ENCODE assay signal across 21 mouse cellular contexts in the genomic region with DNA sequence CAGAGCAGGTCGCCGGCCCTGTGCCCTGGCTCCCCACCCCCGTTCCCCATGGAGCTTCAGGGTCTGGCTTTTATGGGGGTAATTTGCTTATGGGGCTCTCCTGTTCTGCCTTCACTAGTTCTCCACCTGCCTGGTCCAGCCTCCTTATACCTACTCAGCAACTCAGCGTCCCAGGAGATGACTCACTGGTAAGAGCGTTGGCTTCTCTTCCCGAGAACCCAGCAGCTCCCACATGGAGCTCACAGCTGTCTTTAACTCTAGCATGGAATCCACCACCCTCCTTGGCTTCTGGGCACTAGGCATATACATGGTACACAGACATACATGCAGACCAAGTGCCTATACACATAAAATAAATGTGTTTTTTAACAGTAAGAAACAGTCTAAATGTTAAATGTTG. TPM values are rescaled to one million over a fixed set of nuclear protein-coding genes. Genes with fewer than 3 reads are reported as not detected.
DNase-seq lines count a peak whose midpoint lies in the region; ATAC-seq and TF ChIP-seq lines count a peak whose summit lies in the region.
"Had no signal": no experiment of that assay in that cellular context is flagged by ENCODE, and none has a peak within 500 bp of the region (broad histone marks: within the 10 kb centered on the region; RNA-seq: fewer than 3 reads in every experiment).

No protein-coding gene starts in this region.

- no peaks in the 10 kb centered on the region for H3K36me3 ChIP-seq in midbrain, embryonic 10.5 days
- 0 out of 2 replicates have a peak, but pooled peaks cover 4% of the 10 kb centered on the region for H3K36me3 ChIP-seq in midbrain, embryonic 15.5 days (replicated peaks)
- no peaks in the 10 kb centered on the region for H3K36me3 ChIP-seq in ES-E14 (ENCODE audit: control insufficient read depth, insufficient read depth, low read length, poor library complexity, severe bottlenecking)
- H3K36me3 ChIP-seq in limb, embryonic 12.5 days = no peaks in the 10 kb centered on the region; the same call in 1 of the 2 replicates
- H3K36me3 ChIP-seq: forebrain, embryonic 12.5 days; heart, embryonic 10.5 days; liver, embryonic 15.5 days; midbrain, embryonic 12.5 days had no signal

- no peak for ATAC-seq in midbrain, embryonic 15.5 days (replicated peaks)
- ATAC-seq in limb, embryonic 12.5 days (ENCODE audit: insufficient number of reproducible peaks, insufficient read depth, low FRiP score, low TSS enrichment, low read depth) = no peak
- ATAC-seq: intestine, embryonic 16.5 days had no signal

- in situ Hi-C loops in ES-E14 (cut with MboI; ENCODE audit: low sequenced_read_pairs in 2 of 2, unreplicated experiment in 2 of 2) = no loop called here

- WGBS in midbrain, embryonic 10.5 days = 34% methylated on average over 6 of the region's 6 CpGs
- WGBS in midbrain, embryonic 15.5 days = 34% methylated on average over 6 of the region's 6 CpGs
- WGBS in limb, embryonic 12.5 days = 22% methylated on average over 6 of the region's 6 CpGs

- peak; percentile 82 for DNase-seq in heart, adult 11 months
- no peak for DNase-seq in heart, postnatal 25 days (ENCODE audit: low spot score)
- no peak for DNase-seq in midbrain, embryonic 10.5 days (ENCODE audit: low spot score)
- no peak for DNase-seq in ES-E14 (ENCODE audit: low read depth, low spot score)
- DNase-seq in gastrocnemius, adult 8-10 months (ENCODE audit: low spot score in 2 of 2) = no peak
- no peak for DNase-seq in adrenal gland, postnatal 4 days (ENCODE audit: low spot score in 2 of 2)
- DNase-seq: cerebellum, adult 11-12 months; kidney, postnatal 36 days; thymus, postnatal 25 days had no signal

- H3K9me3 ChIP-seq in midbrain, embryonic 10.5 days (replicated peaks) = no peaks in the 10 kb centered on the region
- H3K9me3 ChIP-seq in midbrain, embryonic 15.5 days = no peaks in the 10 kb centered on the region
- no peaks in the 10 kb centered on the region for H3K9me3 ChIP-seq in ES-E14 (ENCODE audit: control insufficient read depth, insufficient read depth, low read depth, low read length)
- no peaks in the 10 kb centered on the region for H3K9me3 ChIP-seq in limb, embryonic 12.5 days
- H3K9me3 ChIP-seq: forebrain, embryonic 12.5 days; heart, embryonic 10.5 days; liver, embryonic 15.5 days; midbrain, embryonic 12.5 days; neural tube, embryonic 13.5 days had no signal

- H3K4me3 ChIP-seq in midbrain, embryonic 10.5 days = peak overlapping the region; percentile 11; the same call in 1 of the 2 replicates
- H3K4me3 ChIP-seq in midbrain, embryonic 15.5 days = no peak overlapping the region
- peak overlapping the region; percentile 50; a peak in 3 of 4 replicates for H3K4me3 ChIP-seq in ES-E14 (ENCODE audit: insufficient read depth in 1 of 2, low read depth in 1 of 2, low read length in 2 of 2, poor library complexity in 1 of 2, severe bottlenecking in 1 of 2)
- no peak overlapping the region for H3K4me3 ChIP-seq in limb, embryonic 12.5 days (replicated peaks)
- H3K4me3 ChIP-seq: forebrain, embryonic 12.5 days; heart, embryonic 10.5 days; liver, embryonic 15.5 days; midbrain, embryonic 12.5 days; neural tube, embryonic 13.5 days had no signal

- H3K27me3 ChIP-seq in midbrain, embryonic 10.5 days (ENCODE audit: low read depth, poor library complexity, severe bottlenecking) = no peaks in the 10 kb centered on the region
- H3K27me3 ChIP-seq in midbrain, embryonic 15.5 days (replicated peaks) = no peaks in the 10 kb centered on the region
- H3K27me3 ChIP-seq in limb, embryonic 12.5 days = no peaks in the 10 kb centered on the region
- H3K27me3 ChIP-seq: forebrain, embryonic 12.5 days; liver, embryonic 15.5 days; midbrain, embryonic 12.5 days; neural tube, embryonic 13.5 days had no signal

- H3K9ac ChIP-seq in midbrain, embryonic 15.5 days = no peak overlapping the region
- peak overlapping the region; percentile 34; the same call in 1 of the 2 replicates for H3K9ac ChIP-seq in ES-E14 (ENCODE audit: insufficient read depth, low read depth, low read length, poor library complexity, severe bottlenecking)
- H3K9ac ChIP-seq in limb, embryonic 12.5 days (replicated peaks) = no peak overlapping the region
- H3K9ac ChIP-seq: forebrain, embryonic 12.5 days; hindbrain, embryonic 14.5 days; liver, embryonic 15.5 days; midbrain, embryonic 12.5 days; neural tube, embryonic 13.5 days had no signal

- peaks cover 15% of the 10 kb centered on the region for H3K4me1 ChIP-seq in midbrain, embryonic 10.5 days
- H3K4me1 ChIP-seq in midbrain, embryonic 15.5 days = no peaks in the 10 kb centered on the region
- H3K4me1 ChIP-seq in ES-E14 (ENCODE audit: control insufficient read depth in 2 of 2, insufficient read depth in 2 of 2, low read length in 2 of 2, poor library complexity in 1 of 2) = peaks cover 0 to 4% of the 10 kb centered on the region in 2 experiments; a peak in 2 of 4 replicates
- H3K4me1 ChIP-seq in limb, embryonic 12.5 days (replicated peaks) = peaks cover 9% of the 10 kb centered on the region
- H3K4me1 ChIP-seq: forebrain, embryonic 12.5 days; heart, embryonic 10.5 days; liver, embryonic 15.5 days; midbrain, embryonic 12.5 days; neural tube, embryonic 13.5 days had no signal

- intact Hi-C loops in heart, postnatal 25 days (cut with DNase I) = no loop called here

- no peak overlapping the region for H3K4me2 ChIP-seq in midbrain, embryonic 15.5 days
- peak overlapping the region; percentile 26 for H3K4me2 ChIP-seq in limb, embryonic 12.5 days
- H3K4me2 ChIP-seq: forebrain, embryonic 12.5 days; hindbrain, embryonic 14.5 days; liver, embryonic 15.5 days; midbrain, embryonic 12.5 days; neural tube, embryonic 13.5 days had no signal

- H3K27ac ChIP-seq in midbrain, embryonic 10.5 days (replicated peaks) = peak overlapping the region; percentile 49; the same call in 1 of the 2 replicates
- H3K27ac ChIP-seq in midbrain, embryonic 15.5 days = no peak overlapping the region
- no peak overlapping the region for H3K27ac ChIP-seq in ES-E14 (ENCODE audit: insufficient read depth, low read depth, low read length, poor library complexity, severe bottlenecking)
- no peak overlapping the region for H3K27ac ChIP-seq in limb, embryonic 12.5 days
- H3K27ac ChIP-seq: forebrain, embryonic 12.5 days; heart, embryonic 10.5 days; hindbrain, embryonic 14.5 days; liver, embryonic 15.5 days; macrophage; midbrain, embryonic 12.5 days; neural tube, embryonic 13.5 days had no signal

TF ChIP-seq in ES-E14, 5 proteins besides CTCF, POLR2A, EP300 and RAD21:
- no peak for TF ChIP-seq ZC3H11A (IDR thresholded peaks at IDR 0.05; ENCODE audit: borderline replicate concordance, low read depth, low read length)
- TF ChIP-seq HCFC1 (IDR thresholded peaks at IDR 0.05; ENCODE audit: borderline replicate concordance, insufficient read depth, low read length) = no peak
- no peak for TF ChIP-seq CHD2 (IDR thresholded peaks at IDR 0.05; ENCODE audit: low read depth, low read length)
- TF ChIP-seq ZNF384 (IDR thresholded peaks at IDR 0.05; ENCODE audit: low read depth, low read length) = no peak
- TF ChIP-seq MAFK (IDR thresholded peaks at IDR 0.05; ENCODE audit: insufficient read depth, low read depth, low read length) = no peak

RNA-seq across cellular contexts. Expression of a gene that starts 20.1 kb away (rescaled TPM):
- total RNA-seq in heart, postnatal 25 days (2021) = 1 to 10 TPM; 4.2 to 4.5 TPM
- polyA plus RNA-seq in midbrain, embryonic 10.5 days (2016; fragmentation: Nextera tagmentation; extraction: Ambion mirVana) = 4.7 and 5.6 TPM in 2 replicates
- 8.5 and 9.6 TPM in 2 replicates for polyA plus RNA-seq in midbrain, embryonic 15.5 days (2015; fragmentation: Nextera tagmentation; extraction: Ambion mirVana)
- total RNA-seq in ES-E14 (2012; rRNA removed) = 8.4 and 8.7 TPM in 2 replicates
- polyA plus RNA-seq in limb, embryonic 12.5 days (2016; fragmentation: Nextera tagmentation; extraction: Ambion mirVana) = 7.0 and 7.7 TPM in 2 replicates
- total RNA-seq in gastrocnemius, adult 8-10 months (2022) = 1 to 10 TPM; 1.6 to 2.2 (median 1.8) TPM
- total RNA-seq in adrenal gland, postnatal 4 days (2021) = 10 to 100 TPM in 1 of 2 experiments, 1 to 10 TPM in 1; 9.2 to 10.2 TPM

RNA-seq across cellular contexts. Expression of a gene that starts 28.4 kb away (rescaled TPM):
- under 1 TPM; 0.25 to 0.57 TPM for total RNA-seq in heart, postnatal 25 days (2021)
- polyA plus RNA-seq in midbrain, embryonic 10.5 days (2016; fragmentation: Nextera tagmentation; extraction: Ambion mirVana) = 5.8 and 6.1 TPM in 2 replicates
- 4.0 and 5.1 TPM in 2 replicates for polyA plus RNA-seq in midbrain, embryonic 15.5 days (2015; fragmentation: Nextera tagmentation; extraction: Ambion mirVana)
- 3.8 and 4.9 TPM in 2 replicates for total RNA-seq in ES-E14 (2012; rRNA removed)
- polyA plus RNA-seq in limb, embryonic 12.5 days (2016; fragmentation: Nextera tagmentation; extraction: Ambion mirVana) = 7.7 and 9.8 TPM in 2 replicates
- under 1 TPM in 1 of 4 experiments, not detected in 3; 0.51 TPM for total RNA-seq in gastrocnemius, adult 8-10 months (2022)
- 1 to 10 TPM; 7.1 to 7.5 TPM for total RNA-seq in adrenal gland, postnatal 4 days (2021)

RNA-seq across cellular contexts. Expression of a gene that starts 56.3 kb away (rescaled TPM):
- under 1 TPM; 0.17 to 0.26 TPM for total RNA-seq in heart, postnatal 25 days (2021)
- 0.07 and 0.09 TPM in 2 replicates for polyA plus RNA-seq in midbrain, embryonic 10.5 days (2016; fragmentation: Nextera tagmentation; extraction: Ambion mirVana)
- 0.20 TPM in 1 of 2 replicates, not detected in the other for polyA plus RNA-seq in midbrain, embryonic 15.5 days (2015; fragmentation: Nextera tagmentation; extraction: Ambion mirVana)
- 3.9 and 10.5 TPM in 2 replicates for total RNA-seq in ES-E14 (2012; rRNA removed)
- 0.17 TPM in 1 of 2 replicates, not detected in the other for polyA plus RNA-seq in limb, embryonic 12.5 days (2016; fragmentation: Nextera tagmentation; extraction: Ambion mirVana)
- total RNA-seq in gastrocnemius, adult 8-10 months (2022) = under 1 TPM in 1 of 4 experiments, not detected in 3; 0.16 TPM
- total RNA-seq in adrenal gland, postnatal 4 days (2021) = under 1 TPM; 0.68 to 0.76 TPM
- polyA plus RNA-seq: heart, postnatal 0 days; intestine, embryonic 16.5 days; kidney, embryonic 14.5 days; macrophage; midbrain, embryonic 12.5 days; neural tube, embryonic 13.5 days had no signal

Comparison
In these comparisons a context has a peak if more than half of its experiments do, and no peak if none do; other contexts are left out.
1. H3K4me3 ChIP-seq: peak in midbrain, embryonic 10.5 days (single experiment) and ES-E14 (2 of 2); none in midbrain, embryonic 15.5 days (single experiment) and limb, embryonic 12.5 days (single experiment).